Mouse (Mus musculus): Measurements from ENCODE around the gene Ano10.

- no peak for TF ChIP-seq POLR2A (IDR thresholded peaks at IDR 0.05; ENCODE audit: borderline replicate concordance, insufficient read depth, low read length)
- no peak for TF ChIP-seq CTCF (IDR thresholded peaks at IDR 0.05; ENCODE audit: borderline replicate concordance, insufficient read depth, low read depth, low read length)
Measured at GRCm38 (mm10) chr9:122284696-122285095, 9.5 kb downstream of the Ano10 start.

Data from cerebellum, adult 2 months (tissue).